Mouse (Mus musculus) CH12.LX (cell line): ENCODE results near the gene Zfyve21.

Experiments
- CHD2 ChIP-seq: IDR thresholded peaks from 2 replicates; pipeline ENCODE4 v1.6.1; 2011; ENCODE audit warnings: low read length, improper control_type of control experiment
- EP300 ChIP-seq: IDR thresholded peaks from 2 replicates; pipeline ENCODE4 v1.6.1; 2011; ENCODE audit warnings: low read length, improper control_type of control experiment
- GABPA ChIP-seq: IDR thresholded peaks from 2 replicates; pipeline ENCODE4 v1.6.1; 2012; ENCODE audit warnings: low read depth, low read length, improper control_type of control experiment, inconsistent platforms; ENCODE audit not compliant: insufficient replicate concordance
- MAFK ChIP-seq: IDR thresholded peaks from 2 replicates; pipeline ENCODE4 v1.6.1; 2011; ENCODE audit warnings: low read length, improper control_type of control experiment; ENCODE audit not compliant: insufficient replicate concordance
- MAZ ChIP-seq: IDR thresholded peaks from 2 replicates; pipeline ENCODE4 v1.6.1; 2012; ENCODE audit warnings: low read depth, mild to moderate bottlenecking, inconsistent platforms, low read length, improper control_type of control experiment, moderate library complexity
- POLR2A ChIP-seq: IDR thresholded peaks from 2 replicates; pipeline ENCODE4 v1.6.1; 2011; ENCODE audit warnings: low read depth, mild to moderate bottlenecking, improper control_type of control experiment, low read length

- TF ChIP-seq MAFK (no peak), MAZ (no peak), EP300 (no peak), POLR2A (no peak), GABPA (no peak), CHD2 (no peak)
Observed at GRCm38 (mm10) chr12:111769306-111769705, 44.7 kb upstream of the Zfyve21 start.
